Mouse (Mus musculus) heart, embryonic 14.5 days (tissue): Measurements from ENCODE around the gene Apba3. TPM values are rescaled to one million over a fixed set of nuclear protein-coding genes. Genes with fewer than 3 reads are reported as not detected.
A peak's percentile ranks its signal among the peaks of the same experiment; 100 is the strongest.

ENCODE experiments used
- ATAC-seq: fragments of 200-750 bp; cut with Nextera tagmentation; 2 replicates; pipeline ENCODE4 v1.8.0; 2017; ENCODE audit warnings: low read depth, moderate TSS enrichment; ENCODE audit not compliant: insufficient number of reproducible peaks, insufficient read depth, low FRiP score
- H3K27ac ChIP-seq, 2 experiments: fragments of 200-500 bp in 1 of 2; fragments of 300-500 bp in 1 of 2; sonication (generic) in 1 of 2; replicated peaks in 1 of 2; 2 replicates each; pipeline ENCODE4 v1.5.1; 2012 to 2014; ENCODE audit warnings: low read depth in 2 of 2, low read length in 2 of 2, control low read depth in 1 of 2, mild to moderate bottlenecking in 1 of 2, mixed read lengths in 1 of 2; ENCODE audit not compliant: control insufficient read depth in 1 of 2, insufficient read depth in 1 of 2
- H3K27me3 ChIP-seq: fragments of 300-500 bp; sonication (generic); 2 replicates; pipeline ENCODE4 v1.6.1; 2014; ENCODE audit warnings: mild to moderate bottlenecking, low read length, control low read depth; ENCODE audit not compliant: control insufficient read depth, insufficient read depth
- H3K36me3 ChIP-seq: fragments of 300-500 bp; sonication (generic); 2 replicates; pipeline ENCODE4 v1.6.1; 2014; ENCODE audit warnings: mild to moderate bottlenecking, control low read depth, low read length, mixed read lengths; ENCODE audit not compliant: control insufficient read depth, insufficient read depth
- H3K4me1 ChIP-seq, 2 experiments: fragments of 200-500 bp in 1 of 2; fragments of 300-500 bp in 1 of 2; sonication (generic) in 1 of 2; 2 replicates each; pipeline ENCODE4 v1.6.1; 2012 to 2014; ENCODE audit warnings: low read length in 2 of 2, control low read depth in 1 of 2, mixed read lengths in 1 of 2; ENCODE audit not compliant: control insufficient read depth in 2 of 2, insufficient read depth in 2 of 2
- H3K4me2 ChIP-seq: fragments of 300-500 bp; sonication (generic); 2 replicates; pipeline ENCODE4 v1.6.1; 2014; ENCODE audit warnings: mild to moderate bottlenecking, low read length
- H3K4me3 ChIP-seq, 2 experiments: fragments of 200-500 bp in 1 of 2; fragments of 300-500 bp in 1 of 2; sonication (generic) in 1 of 2; 2 replicates each; pipeline ENCODE4 v1.5.1; 2012 to 2014; ENCODE audit warnings: low read length in 2 of 2, mild to moderate bottlenecking in 2 of 2, control low read depth in 1 of 2, low read depth in 1 of 2, moderate library complexity in 1 of 2; ENCODE audit not compliant: control insufficient read depth in 1 of 2, insufficient read depth in 1 of 2
- H3K9ac ChIP-seq: fragments of 300-500 bp; sonication (generic); 2 replicates; pipeline ENCODE4 v1.6.1; 2014; ENCODE audit warnings: mild to moderate bottlenecking, low read length
- H3K9me3 ChIP-seq: fragments of 300-500 bp; sonication (generic); 2 replicates; pipeline ENCODE4 v1.6.1; 2016; ENCODE audit warnings: low read length, control low read depth; ENCODE audit not compliant: control insufficient read depth
- WGBS: fragments of 180-500 bp; shearing (Covaris S2); extraction: QIAGEN DNeasy Blood & Tissue Kit; methylation state at CpG from one replicate; pipeline ENCODE4 v1.1.7; 2014; 5-methylcytosine and 5-hydroxymethylcytosine counted together
- polyA plus RNA-seq: library from polyadenylated mRNA; unstranded; fragments of >200 nt; fragmentation: Nextera tagmentation; extraction: Ambion mirVana; gene quantifications from 2 replicates; pipeline ENCODE4 v1.2.1, GENCODE M21; 2014

The Apba3 gene
- polyA plus RNA-seq, 1 experiment from 2014 or later, result 38.8 TPM

DNA sequence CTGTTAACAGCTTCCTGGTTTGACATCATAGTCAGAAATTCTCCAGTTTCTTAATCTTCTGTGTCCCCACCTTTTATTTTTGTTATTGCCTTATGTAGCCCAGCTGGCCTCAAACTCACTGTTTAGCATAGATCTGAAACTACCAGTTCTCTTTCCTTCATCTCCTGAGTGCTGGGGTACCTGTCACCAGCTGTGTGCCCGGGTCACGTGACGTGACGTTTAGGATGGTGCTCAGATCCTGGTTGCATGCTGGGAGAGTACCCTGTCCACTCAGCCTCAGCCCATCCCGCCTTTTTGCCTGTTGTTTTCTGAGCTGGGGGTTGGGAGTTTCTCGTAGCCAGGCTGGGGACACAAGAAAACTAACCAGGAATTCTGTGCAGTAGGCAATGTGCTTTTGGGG lies 30.5 kb downstream of the Apba3 start:
- no peak for ATAC-seq
- peak overlapping the region; percentile 26 for H3K4me2 ChIP-seq
- peaks cover 50 to 60% of the 10 kb centered on the region in 2 experiments for H3K4me1 ChIP-seq
- WGBS, result 83% methylated on average over 6 of the region's 6 CpGs
- H3K27me3 ChIP-seq, result no peaks in the 10 kb centered on the region
- H3K36me3 ChIP-seq, result no peaks in the 10 kb centered on the region; the same call in 1 of the 2 replicates
- no peaks in the 10 kb centered on the region for H3K9me3 ChIP-seq
- H3K27ac ChIP-seq, result peak overlapping the region; percentile 62 to 71
- H3K4me3 ChIP-seq, result no peak overlapping the region
- H3K9ac ChIP-seq, result peak overlapping the region; percentile 54

DNA sequence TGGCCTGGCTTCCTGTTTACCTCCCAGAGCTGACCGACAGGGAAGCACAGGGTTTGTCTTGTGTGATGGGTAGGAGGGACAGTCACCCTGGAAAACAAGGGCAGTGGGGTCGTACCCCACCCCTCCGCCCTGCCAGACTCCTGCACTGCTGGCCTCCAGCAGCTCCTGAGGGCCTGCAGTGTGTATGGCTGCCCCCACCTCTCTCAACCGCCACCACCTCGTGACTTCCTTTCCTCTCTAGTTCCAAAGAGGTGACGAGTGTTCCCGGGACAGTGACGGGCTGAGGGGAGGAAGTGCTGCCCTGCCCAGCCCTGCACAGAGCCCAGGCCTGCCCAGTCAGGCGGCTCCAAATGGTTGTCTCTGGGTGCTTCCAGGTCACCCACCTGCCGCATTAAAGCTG lies 31.1 kb downstream of the Apba3 start:
- Histone ChIP-seq H3K27me3 (no peaks in the 10 kb centered on the region), H3K27ac (peak overlapping the region; percentile 62 to 71), H3K4me2 (peak overlapping the region; percentile 26), H3K4me3 (no peak overlapping the region), H3K9me3 (no peaks in the 10 kb centered on the region), H3K9ac (peak overlapping the region; percentile 54), H3K36me3 (no peaks in the 10 kb centered on the region; the same call in 1 of the 2 replicates), H3K4me1 (peaks cover 55 to 66% of the 10 kb centered on the region in 2 experiments)
- WGBS, result 23% methylated on average over 10 of the region's 10 CpGs
- ATAC-seq, result peak; percentile 61

DNA sequence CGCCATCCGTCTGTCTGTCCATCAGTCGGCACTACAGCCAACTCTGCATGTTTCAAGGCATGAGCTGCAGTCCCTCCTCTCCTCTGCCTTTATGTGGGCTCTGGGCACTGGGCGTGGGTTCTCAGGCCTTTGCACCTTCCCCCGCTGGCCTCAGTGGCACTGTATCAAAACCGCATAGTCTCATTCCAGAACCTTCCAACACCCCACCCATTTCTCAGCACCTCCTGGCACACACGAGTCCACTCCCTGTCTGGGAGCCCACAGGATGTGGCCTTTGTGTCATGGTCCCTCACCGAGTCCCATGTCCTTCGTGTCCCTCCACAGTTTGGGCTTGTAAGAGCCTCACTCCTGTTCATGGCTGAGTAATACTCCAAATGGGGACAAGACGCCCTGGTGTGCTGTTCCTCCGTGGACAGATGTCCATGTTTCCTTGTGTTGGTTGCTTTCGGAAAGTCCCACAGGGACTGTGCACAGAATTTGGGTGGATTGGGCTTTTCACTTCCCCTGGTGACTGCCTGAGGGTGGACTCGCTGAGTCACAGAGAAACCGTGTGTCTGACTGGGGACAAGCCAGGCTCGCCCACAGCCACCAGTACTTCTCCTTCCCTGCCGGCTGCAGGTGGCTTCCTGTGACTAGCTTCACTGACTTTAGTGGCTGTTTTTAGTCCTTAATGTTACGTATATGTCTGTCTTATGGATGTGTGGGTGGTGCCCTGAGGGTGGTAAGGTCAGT lies 31.8 kb downstream of the Apba3 start:
- H3K27me3 ChIP-seq, result no peaks in the 10 kb centered on the region
- H3K36me3 ChIP-seq, result no peaks in the 10 kb centered on the region; the same call in 1 of the 2 replicates
- H3K9ac ChIP-seq, result 0 out of 2 replicates have a peak overlapping the region, but pooled peaks have one; percentile 54
- no peaks in the 10 kb centered on the region for H3K9me3 ChIP-seq
- no peak for ATAC-seq
- WGBS, result 87% methylated on average over 17 of the region's 17 CpGs
- H3K4me2 ChIP-seq, result no peak overlapping the region
- H3K4me1 ChIP-seq, result peaks cover 61 to 72% of the 10 kb centered on the region in 2 experiments
- peak overlapping the region; percentile 62 to 71 for H3K27ac ChIP-seq
- no peak overlapping the region for H3K4me3 ChIP-seq

DNA sequence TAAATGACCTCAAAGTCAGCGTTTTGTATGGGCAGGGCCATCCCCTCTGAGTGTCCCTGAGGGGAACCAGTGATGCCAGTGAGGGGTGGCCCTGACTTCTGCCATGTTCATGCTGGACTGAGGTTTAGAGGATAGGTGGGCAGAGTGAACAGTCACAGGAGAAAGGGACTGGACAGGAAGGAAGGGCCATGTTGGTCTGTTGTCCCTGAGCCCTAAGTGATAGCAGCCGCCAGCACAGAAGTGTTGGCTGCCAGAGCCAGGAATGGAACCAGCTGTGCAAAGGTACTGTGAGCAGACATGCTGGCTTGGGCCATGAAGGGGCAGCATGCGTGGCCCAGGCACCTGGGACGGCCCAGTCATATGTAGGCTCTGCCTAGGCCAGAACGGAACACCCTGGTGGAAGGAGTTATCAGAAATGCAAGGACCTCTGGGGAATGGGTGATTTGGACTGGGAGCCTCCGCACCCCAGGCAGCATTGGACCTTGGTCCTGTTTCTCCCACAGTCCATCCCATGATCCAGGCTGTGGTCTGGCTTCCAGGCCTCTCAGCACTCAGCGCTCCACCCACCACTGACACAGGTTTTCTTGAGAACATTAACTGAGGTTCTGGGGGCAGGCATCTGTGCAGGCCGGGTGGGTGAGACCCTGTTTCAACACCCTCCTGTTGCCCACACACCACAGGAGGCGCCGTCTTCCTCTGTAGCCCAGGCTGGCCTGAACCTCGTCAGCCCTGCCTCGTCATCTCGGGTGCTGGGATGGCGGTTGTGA lies 33.0 kb downstream of the Apba3 start:
- no peak overlapping the region for H3K4me3 ChIP-seq
- H3K27ac ChIP-seq, result no peak overlapping the region
- H3K9me3 ChIP-seq, result no peaks in the 10 kb centered on the region
- peak overlapping the region; percentile 34; the same call in 1 of the 2 replicates for H3K9ac ChIP-seq
- no peaks in the 10 kb centered on the region for H3K27me3 ChIP-seq
- peaks cover 50 to 71% of the 10 kb centered on the region in 2 experiments for H3K4me1 ChIP-seq
- H3K4me2 ChIP-seq, result no peak overlapping the region
- no peaks in the 10 kb centered on the region; the same call in 1 of the 2 replicates for H3K36me3 ChIP-seq
- ATAC-seq, result no peak
- 84% methylated on average over 14 of the region's 14 CpGs for WGBS

- no peak for ATAC-seq
- no peaks in the 10 kb centered on the region for H3K9me3 ChIP-seq
- no peaks in the 10 kb centered on the region; the same call in 1 of the 2 replicates for H3K36me3 ChIP-seq
- H3K27me3 ChIP-seq, result no peaks in the 10 kb centered on the region
- H3K27ac ChIP-seq, result no peak overlapping the region
- H3K4me1 ChIP-seq, result peaks cover 49 to 70% of the 10 kb centered on the region in 2 experiments
- no peak overlapping the region for H3K9ac ChIP-seq
- WGBS, result 72% methylated on average over 9 of the region's 9 CpGs
- H3K4me3 ChIP-seq, result no peak overlapping the region
- no peak overlapping the region for H3K4me2 ChIP-seq
These were observed 33.7 kb downstream of the Apba3 start for GRCm38 (mm10) chr10:81300352-81300907.

- Histone ChIP-seq H3K27me3 (no peaks in the 10 kb centered on the region), H3K4me1 (peaks cover 48 to 70% of the 10 kb centered on the region in 2 experiments), H3K36me3 (peaks cover 9% of the 10 kb centered on the region), H3K27ac (no peak overlapping the region), H3K4me3 (no peak overlapping the region), H3K4me2 (no peak overlapping the region), H3K9ac (no peak overlapping the region), H3K9me3 (no peaks in the 10 kb centered on the region)
- 78% methylated on average over 9 of the region's 9 CpGs for WGBS
- no peak for ATAC-seq
These were observed 34.6 kb downstream of the Apba3 start for GRCm38 (mm10) chr10:81301321-81301720.

DNA sequence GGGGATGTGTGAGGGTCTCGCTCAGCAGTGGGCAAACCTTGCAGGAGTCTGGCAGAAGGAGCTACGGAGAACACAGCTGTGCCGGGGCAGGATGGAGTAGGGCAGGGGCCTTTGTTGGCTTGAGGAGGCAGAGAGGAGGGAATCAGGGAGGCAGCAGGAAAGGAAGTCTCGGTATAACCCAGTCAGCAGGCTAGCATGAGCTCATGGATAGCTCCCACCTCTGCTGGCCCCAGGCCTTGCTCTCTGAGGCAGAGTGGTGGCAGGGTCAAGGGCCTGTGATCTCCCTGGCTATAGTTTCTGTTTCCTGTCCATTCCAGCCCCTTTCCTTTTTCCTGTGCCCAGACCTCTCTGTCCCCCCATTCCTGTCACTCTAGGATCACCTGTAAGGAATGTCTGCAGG lies 35.5 kb downstream of the Apba3 start:
- Histone ChIP-seq H3K9me3 (no peaks in the 10 kb centered on the region), H3K36me3 (peaks cover 18% of the 10 kb centered on the region), H3K4me2 (peak overlapping the region; percentile 48), H3K9ac (peak overlapping the region; percentile 55), H3K27me3 (no peaks in the 10 kb centered on the region), H3K4me1 (peaks cover 47 to 68% of the 10 kb centered on the region in 2 experiments), H3K4me3 (no peak overlapping the region), H3K27ac (peak overlapping the region; percentile 8 to 74)
- WGBS, result 44% methylated on average over 4 of the region's 4 CpGs
- no peak for ATAC-seq
